Mouse (Mus musculus) telencephalon, adult 2 months (tissue): ENCODE data around the gene Abcb8.

Experiments used
- DNase-seq: peaks from one replicate; pipeline ENCODE4 v3.0.0-alpha.2; 2011; ENCODE audit warnings: low read depth, low spot score

The Abcb8 gene

DNA sequence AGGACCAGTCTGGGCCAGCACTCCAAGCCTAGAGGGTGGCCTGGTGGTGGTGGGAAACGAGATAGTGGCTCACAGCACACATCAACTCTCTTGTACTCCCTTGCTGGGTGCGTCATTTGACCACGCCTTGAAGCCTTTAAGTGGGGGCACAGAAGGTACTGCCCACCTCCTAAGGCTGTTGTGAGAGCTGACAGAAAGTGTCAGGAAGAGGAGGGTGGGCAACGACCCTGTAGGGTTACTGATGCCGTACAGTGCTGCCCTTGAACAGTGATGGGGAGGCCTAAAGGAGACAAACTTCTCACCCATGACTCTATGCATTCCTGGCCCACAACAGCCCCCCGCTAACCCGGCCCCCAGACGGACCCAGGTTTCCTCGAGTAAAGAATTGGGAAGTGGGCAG, 27.0 kb upstream of the Abcb8 start:
- DNase-seq: no peak

DNA sequence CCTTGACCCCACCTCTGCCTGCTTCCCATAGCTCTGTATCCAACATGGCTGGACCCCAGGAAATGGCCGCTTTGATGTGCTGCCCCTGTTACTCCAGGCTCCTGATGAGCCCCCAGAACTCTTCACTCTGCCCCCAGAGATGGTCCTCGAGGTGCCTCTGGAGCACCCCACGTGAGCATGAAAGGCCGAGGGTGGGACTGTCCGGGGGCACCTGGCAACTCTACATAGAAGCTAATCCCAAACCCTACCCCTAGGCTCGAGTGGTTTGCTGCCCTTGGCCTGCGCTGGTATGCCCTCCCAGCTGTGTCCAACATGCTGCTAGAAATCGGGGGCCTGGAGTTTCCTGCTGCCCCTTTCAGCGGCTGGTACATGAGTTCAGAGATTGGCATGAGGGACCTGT, 23.7 kb upstream of the Abcb8 start:
- no peak for DNase-seq

- no peak for DNase-seq
These were observed 19.7 kb upstream of the Abcb8 start for GRCm38 (mm10) chr5:24373807-24374206.

- no peak for DNase-seq
These were observed 19.2 kb upstream of the Abcb8 start for GRCm38 (mm10) chr5:24374216-24374615.

GRCm38 (mm10) chr5:24374666-24375328, 18.7 kb upstream of the Abcb8 start:
- no peak for DNase-seq

GRCm38 (mm10) chr5:24378700-24379099, 14.8 kb upstream of the Abcb8 start:
- DNase-seq: no peak

DNA sequence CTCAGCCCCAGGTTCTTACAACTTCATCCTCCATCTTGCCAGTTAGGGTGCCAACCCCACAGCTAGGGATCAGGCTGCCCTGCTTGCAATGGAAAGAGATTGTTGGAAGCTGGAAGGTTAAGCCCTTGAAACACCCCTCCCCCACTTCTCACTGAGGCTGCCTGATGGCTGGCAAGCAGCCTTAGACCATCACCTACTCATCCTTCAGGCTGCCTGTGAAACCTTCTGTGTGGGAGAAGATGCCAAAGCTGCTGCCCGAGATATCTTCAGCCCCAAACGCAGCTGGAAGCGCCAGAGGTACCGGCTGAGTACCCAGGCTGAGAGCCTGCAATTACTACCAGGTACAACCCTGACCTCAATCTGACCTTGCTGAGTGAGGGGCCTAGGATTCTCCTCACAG, 14.0 kb upstream of the Abcb8 start:
- DNase-seq: no peak

- DNase-seq: no peak
These were observed 13.0 kb upstream of the Abcb8 start for GRCm38 (mm10) chr5:24380499-24380898.

- DNase-seq: no peak
These were observed 12.0 kb upstream of the Abcb8 start for GRCm38 (mm10) chr5:24381486-24381885.

DNA sequence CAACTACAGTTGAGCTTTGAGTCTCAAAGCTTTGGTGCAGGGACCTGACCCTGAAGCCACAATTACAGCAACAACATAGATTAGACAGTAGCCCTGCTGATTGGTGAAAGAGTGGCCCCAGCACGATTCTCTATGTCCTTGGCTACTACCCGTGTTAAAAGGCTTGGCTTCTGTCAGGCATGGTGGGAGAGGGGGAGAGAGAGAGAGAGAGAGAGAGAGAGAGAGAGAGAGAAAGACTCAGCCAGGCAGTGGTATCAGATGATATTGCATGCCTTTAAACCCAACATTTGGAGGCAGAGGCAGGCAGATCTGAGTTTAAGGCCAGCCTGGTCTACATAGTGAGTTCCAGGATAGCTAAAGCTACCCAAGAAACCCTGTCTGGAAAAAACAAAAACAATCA, 11.5 kb upstream of the Abcb8 start:
- no peak for DNase-seq

- peak; percentile 88 for DNase-seq
These were observed 10.2 kb upstream of the Abcb8 start for GRCm38 (mm10) chr5:24383026-24383859.

DNA sequence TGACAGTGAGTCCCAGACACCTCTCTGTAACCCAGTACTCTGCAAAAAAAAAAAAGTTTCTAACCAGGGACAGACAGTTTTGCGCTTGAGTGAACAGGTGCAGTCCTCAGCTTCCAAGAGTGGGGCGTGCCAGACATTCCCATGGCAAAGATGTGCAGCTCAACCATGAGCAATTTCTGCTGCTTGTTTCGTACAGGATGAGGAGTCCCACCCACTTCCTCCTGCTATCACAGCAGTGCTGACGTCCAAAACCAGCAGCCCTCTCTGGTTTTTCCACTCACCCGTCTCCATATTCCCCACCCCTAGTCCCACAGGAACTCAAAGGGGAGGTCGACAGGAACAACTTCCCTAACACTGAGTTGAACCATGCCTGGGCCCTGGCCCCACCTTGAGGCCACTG, 9.1 kb upstream of the Abcb8 start:
- DNase-seq: peak; percentile 62

GRCm38 (mm10) chr5:24385374-24385773, 8.1 kb upstream of the Abcb8 start:
- no peak for DNase-seq

DNA sequence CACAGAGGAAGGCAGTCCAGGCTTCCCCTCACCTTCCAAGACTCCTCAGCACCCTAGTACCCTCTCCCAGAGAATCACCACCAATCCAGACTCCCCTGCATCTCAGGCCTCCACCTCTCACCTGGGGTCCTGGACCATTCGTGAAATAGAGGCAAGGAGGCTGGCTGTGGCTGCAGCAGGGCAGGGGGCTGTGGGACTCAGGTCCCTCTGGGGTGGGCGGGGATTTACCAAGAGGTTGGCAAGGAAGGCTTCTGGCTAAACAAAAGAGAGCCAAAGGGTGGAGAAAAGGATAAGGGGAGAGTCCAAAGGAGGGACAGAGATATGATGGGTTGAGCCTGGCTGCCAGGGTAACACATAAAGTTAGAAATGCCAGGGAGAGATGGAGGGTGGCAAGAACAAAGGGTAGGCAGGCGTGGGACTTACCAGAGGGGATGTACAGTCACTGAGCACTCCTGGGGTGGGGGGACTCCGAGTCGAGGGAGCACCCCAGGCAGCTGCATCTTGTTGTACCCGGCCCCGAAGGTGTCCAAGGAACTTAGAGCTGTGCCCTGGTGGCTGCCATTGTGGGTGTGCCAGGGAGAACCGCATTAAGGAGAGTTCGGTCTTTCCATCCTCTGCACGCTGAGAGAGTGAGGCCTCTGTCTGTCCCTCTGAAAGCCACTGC, 7.4 kb upstream of the Abcb8 start:
- DNase-seq: no peak

DNA sequence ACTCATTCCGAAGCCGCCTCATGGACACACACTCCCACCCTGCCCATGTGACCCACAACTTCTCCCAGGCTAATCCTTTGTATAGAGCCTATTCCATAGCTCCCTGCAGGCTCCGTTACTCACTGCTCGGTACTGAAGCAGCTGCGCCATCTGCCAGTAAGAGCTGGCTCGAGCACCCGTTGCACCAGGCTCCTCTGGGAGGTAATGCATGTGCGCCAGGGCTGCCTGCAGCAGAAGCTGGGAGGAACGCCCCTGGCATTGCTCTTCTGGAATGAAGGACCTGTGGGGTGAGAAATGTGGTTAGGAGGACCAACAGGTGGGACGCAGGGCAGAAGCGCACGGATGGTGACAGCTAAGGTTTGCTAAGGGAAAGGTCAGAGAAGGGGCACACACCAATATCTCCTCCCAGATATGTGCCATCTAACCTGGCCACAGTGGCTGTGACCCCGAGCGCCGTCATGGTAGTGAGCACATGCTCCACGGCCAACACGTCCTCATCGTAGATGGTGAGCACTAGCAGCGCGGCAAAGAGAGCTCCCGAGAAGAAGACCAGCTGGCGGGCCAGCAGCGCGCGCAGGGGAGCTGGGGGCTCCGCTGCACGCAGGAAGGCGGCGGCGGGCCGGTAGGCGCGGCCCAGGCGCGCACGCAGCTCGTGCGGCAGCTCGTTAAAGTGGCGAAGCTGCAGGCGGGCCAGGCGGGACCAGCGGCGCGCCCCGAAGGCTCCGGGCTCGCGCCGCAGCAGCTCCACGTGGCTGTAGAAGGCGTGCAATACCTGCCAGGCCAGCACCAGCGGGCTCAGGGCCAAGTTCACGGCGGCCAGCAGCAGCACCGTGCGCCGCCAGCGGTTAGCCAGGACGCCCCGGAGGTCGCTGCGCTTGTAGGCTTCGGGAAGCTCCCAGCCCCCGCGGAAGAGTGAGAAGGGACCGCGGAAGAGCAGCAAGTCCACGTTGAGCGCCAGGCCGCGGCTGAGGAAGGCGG, 5.9 kb upstream of the Abcb8 start:
- DNase-seq: no peak

DNA sequence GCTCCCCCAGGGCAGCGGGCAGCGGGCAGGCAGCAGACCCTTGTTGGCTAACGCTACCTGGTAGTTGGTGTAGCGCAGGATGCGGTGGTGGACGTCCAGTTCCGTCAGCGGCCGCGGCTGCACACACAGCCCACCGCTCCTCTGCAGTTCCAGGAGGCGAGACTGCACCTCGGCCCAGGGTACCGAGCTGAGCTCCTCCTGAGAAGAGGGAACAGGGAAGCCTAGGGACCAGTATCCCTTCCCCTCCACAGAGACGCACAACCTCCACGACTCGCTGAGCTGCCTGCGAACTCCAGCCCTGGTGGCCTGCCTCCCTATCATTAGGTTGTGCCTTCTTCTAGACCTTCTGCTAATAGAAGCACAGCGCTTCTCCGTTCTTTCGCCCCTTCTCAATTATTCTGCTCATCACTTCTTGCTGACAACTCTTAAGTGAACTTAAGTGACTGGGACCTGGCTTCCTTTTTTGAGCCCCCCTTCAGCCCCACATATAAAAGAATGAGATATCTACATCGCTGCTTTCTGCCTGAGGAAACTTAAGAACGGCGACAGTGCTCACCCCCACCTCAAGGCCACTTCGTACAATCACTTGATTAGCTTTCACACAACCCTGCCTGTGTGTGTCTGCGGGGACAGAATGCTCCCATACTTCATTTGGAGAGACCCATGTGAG, 5.1 kb upstream of the Abcb8 start:
- DNase-seq: no peak

DNA sequence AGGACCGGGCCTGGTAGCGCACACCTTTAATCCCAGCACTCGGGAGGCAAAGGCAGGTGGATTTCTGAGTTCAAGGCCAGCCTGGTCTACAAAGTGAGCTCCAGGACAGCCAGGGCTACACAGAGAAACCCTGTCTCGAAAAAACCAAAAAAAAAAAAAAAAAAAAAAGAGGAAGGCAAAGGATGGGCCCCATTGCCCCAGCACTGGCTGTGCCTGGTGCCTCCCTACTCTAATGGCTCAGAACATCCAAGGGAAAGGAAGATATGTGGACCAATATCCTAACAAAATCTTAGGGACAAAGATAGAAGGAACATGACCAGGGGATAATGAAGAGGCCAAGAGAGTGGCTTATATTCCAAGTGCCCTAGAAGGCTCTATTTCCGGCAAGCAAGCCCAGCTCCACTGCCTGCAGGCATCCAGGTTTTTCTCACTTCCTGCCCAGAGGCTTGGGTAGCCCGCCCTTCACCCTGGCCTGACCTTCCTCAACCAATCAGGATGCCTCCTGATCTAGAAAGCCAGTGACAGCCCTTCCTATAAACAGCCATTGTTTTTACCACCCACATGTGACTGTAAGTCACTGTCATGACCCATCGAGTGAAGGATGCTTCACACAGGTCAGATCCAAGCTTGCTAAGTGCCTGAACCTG, 4.3 kb upstream of the Abcb8 start:
- DNase-seq: no peak

GRCm38 (mm10) chr5:24389658-24390020, 3.8 kb upstream of the Abcb8 start:
- DNase-seq: no peak

- DNase-seq: no peak
These were observed 1.6 kb upstream of the Abcb8 start, which contains the start of gene Atg9b for GRCm38 (mm10) chr5:24391864-24392263. Gene Atg9b, minus strand, starts transcription at chr5:24392143.

DNA sequence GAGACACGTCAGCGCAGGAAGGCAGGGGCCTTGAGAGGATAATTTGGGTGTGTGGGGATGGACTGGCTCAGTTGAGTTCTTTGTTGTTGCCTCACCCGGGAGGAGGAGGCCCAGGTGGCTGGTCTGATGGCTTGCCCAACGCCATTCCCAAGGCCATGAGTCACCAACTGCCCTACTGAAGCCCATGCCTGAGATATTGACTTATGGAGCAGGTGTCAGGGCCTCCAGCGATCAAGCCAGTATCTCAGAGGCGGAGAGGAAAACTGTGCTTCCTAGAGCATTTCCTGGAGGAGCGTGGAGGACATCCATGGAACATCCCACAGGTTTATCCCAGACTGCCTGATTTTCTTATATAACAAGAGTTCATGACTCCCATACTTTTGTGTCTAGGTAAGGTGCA, 739 bp upstream of the Abcb8 start:
- DNase-seq: no peak
